Mouse (Mus musculus): ENCODE results near the gene Tom1l2.

GRCm38 (mm10) chr11:60209933-60210249, 142.8 kb downstream of the Tom1l2 start:
- TF ChIP-seq USF1 (IDR thresholded peaks at IDR 0.05; ENCODE audit: low read depth) (no peak), POLR2A (IDR thresholded peaks at IDR 0.05; ENCODE audit: insufficient read length, low read depth) (no peak), SRF (IDR thresholded peaks at IDR 0.05; ENCODE audit: control insufficient read depth, insufficient read length, low read depth) (no peak), MYOD1 (IDR thresholded peaks at IDR 0.05; ENCODE audit: control insufficient read depth in 1 of 3, insufficient read length in 2 of 3, low read depth in 2 of 3) (no peak), MYOG (IDR thresholded peaks at IDR 0.05; ENCODE audit: control insufficient read depth in 1 of 3, insufficient read depth in 1 of 3, insufficient read length in 2 of 3, low read depth in 2 of 3) (no peak)
